Mouse (Mus musculus): ENCODE measurements around the gene Mfsd7a. TPM values are rescaled to one million over a fixed set of nuclear protein-coding genes. Genes with fewer than 3 reads are reported as not detected.

Gene Mfsd7a
- polyA plus RNA-seq, 1 experiment from 2014 or later: 0.65 TPM

- Histone ChIP-seq H3K4me2 (replicated peaks) (peak within 1 kb of the TSS; percentile 88), H3K4me1 (peaks cover 27% of the 10 kb centered on the region), H3K36me3 (no peaks in the 10 kb centered on the region), H3K27ac (replicated peaks) (peak within 1 kb of the TSS; percentile 78), H3K27me3 (peaks cover 13% of the 10 kb centered on the region; the same call in 1 of the 2 replicates), H3K9ac (peak within 1 kb of the TSS; percentile 99), H3K4me3 (replicated peaks) (peak within 1 kb of the TSS; percentile 89), H3K9me3 (replicated peaks) (no peaks in the 10 kb centered on the region)
- WGBS: 0% methylated on average over 52 of the region's 62 CpGs
- peak; percentile 99 for ATAC-seq (ENCODE audit: insufficient number of reproducible peaks, low FRiP score, low TSS enrichment, low read depth)
Measured at GRCm38 (mm10) chr5:108461082-108462065, 12.7 kb upstream of the Mfsd7a start, which contains the start of gene Pcgf3. TSS of gene Pcgf3 (plus strand) at chr5:108461232.

GRCm38 (mm10) chr5:108460461-108460860, 11.8 kb upstream of the Mfsd7a start:
- Histone ChIP-seq H3K4me3 (replicated peaks) (peak overlapping the region; percentile 89), H3K4me2 (replicated peaks) (peak overlapping the region; percentile 88), H3K4me1 (peaks cover 27% of the 10 kb centered on the region), H3K27ac (replicated peaks) (no peak overlapping the region), H3K27me3 (peaks cover 13% of the 10 kb centered on the region; the same call in 1 of the 2 replicates), H3K9me3 (replicated peaks) (no peaks in the 10 kb centered on the region), H3K9ac (no peak overlapping the region), H3K36me3 (no peaks in the 10 kb centered on the region)
- ATAC-seq (ENCODE audit: insufficient number of reproducible peaks, low FRiP score, low TSS enrichment, low read depth): no peak
- WGBS: 42% methylated on average over 6 of the region's 6 CpGs

GRCm38 (mm10) chr5:108458706-108459105, 10.0 kb upstream of the Mfsd7a start:
- Histone ChIP-seq H3K36me3 (no peaks in the 10 kb centered on the region), H3K9me3 (replicated peaks) (no peaks in the 10 kb centered on the region), H3K4me3 (replicated peaks) (no peak overlapping the region), H3K27me3 (peaks cover 13% of the 10 kb centered on the region; the same call in 1 of the 2 replicates), H3K4me2 (replicated peaks) (no peak overlapping the region), H3K9ac (no peak overlapping the region), H3K4me1 (peaks cover 22% of the 10 kb centered on the region), H3K27ac (replicated peaks) (no peak overlapping the region)
- ATAC-seq (ENCODE audit: insufficient number of reproducible peaks, low FRiP score, low TSS enrichment, low read depth): no peak
- WGBS: 67% methylated on average over 2 of the region's 2 CpGs

- Histone ChIP-seq H3K27me3 (peaks cover 13% of the 10 kb centered on the region; the same call in 1 of the 2 replicates), H3K27ac (replicated peaks) (no peak overlapping the region), H3K4me1 (peaks cover 6% of the 10 kb centered on the region), H3K9me3 (replicated peaks) (no peaks in the 10 kb centered on the region), H3K36me3 (no peaks in the 10 kb centered on the region), H3K9ac (no peak overlapping the region), H3K4me3 (replicated peaks) (no peak overlapping the region), H3K4me2 (replicated peaks) (no peak overlapping the region)
- no peak for ATAC-seq (ENCODE audit: insufficient number of reproducible peaks, low FRiP score, low TSS enrichment, low read depth)
- 40% methylated on average over 3 of the region's 3 CpGs for WGBS
Measured at GRCm38 (mm10) chr5:108454094-108454493, 5.4 kb upstream of the Mfsd7a start.

- Histone ChIP-seq H3K4me3 (replicated peaks) (no peak overlapping the region), H3K9me3 (replicated peaks) (no peaks in the 10 kb centered on the region), H3K27me3 (0 out of 2 replicates have a peak, but pooled peaks cover 6% of the 10 kb centered on the region), H3K27ac (replicated peaks) (no peak overlapping the region), H3K36me3 (no peaks in the 10 kb centered on the region), H3K4me2 (replicated peaks) (no peak overlapping the region), H3K9ac (no peak overlapping the region), H3K4me1 (peaks cover 11% of the 10 kb centered on the region)
- ATAC-seq (ENCODE audit: insufficient number of reproducible peaks, low FRiP score, low TSS enrichment, low read depth): no peak
- WGBS: 94% methylated on average over 1 of the region's 1 CpGs
Measured at GRCm38 (mm10) chr5:108452422-108452821, 3.7 kb upstream of the Mfsd7a start.

GRCm38 (mm10) chr5:108451611-108452010, 2.9 kb upstream of the Mfsd7a start:
- no peak overlapping the region for H3K27ac ChIP-seq (replicated peaks)
- no peak for ATAC-seq (ENCODE audit: insufficient number of reproducible peaks, low FRiP score, low TSS enrichment, low read depth)
- WGBS: 89% methylated on average over 1 of the region's 1 CpGs

GRCm38 (mm10) chr5:108450837-108451540, 2.3 kb upstream of the Mfsd7a start:
- Histone ChIP-seq H3K27ac (replicated peaks) (no peak overlapping the region), H3K27me3 (peaks cover 9% of the 10 kb centered on the region; the same call in 1 of the 2 replicates), H3K9me3 (replicated peaks) (no peaks in the 10 kb centered on the region), H3K36me3 (no peaks in the 10 kb centered on the region), H3K4me3 (replicated peaks) (no peak overlapping the region), H3K4me2 (replicated peaks) (no peak overlapping the region), H3K9ac (no peak overlapping the region), H3K4me1 (peaks cover 11% of the 10 kb centered on the region)
- 74% methylated on average over 8 of the region's 8 CpGs for WGBS
- no peak for ATAC-seq (ENCODE audit: insufficient number of reproducible peaks, low FRiP score, low TSS enrichment, low read depth)

More at GRCm38 (mm10) chr5:108451611-108452010, 2.9 kb upstream of the Mfsd7a start:
- H3K36me3 ChIP-seq: no peaks in the 10 kb centered on the region
- H3K4me3 ChIP-seq (replicated peaks): no peak overlapping the region
- H3K4me2 ChIP-seq (replicated peaks): no peak overlapping the region
- no peaks in the 10 kb centered on the region for H3K9me3 ChIP-seq (replicated peaks)
- H3K4me1 ChIP-seq: peaks cover 11% of the 10 kb centered on the region
- no peak overlapping the region for H3K9ac ChIP-seq
- 0 out of 2 replicates have a peak, but pooled peaks cover 6% of the 10 kb centered on the region for H3K27me3 ChIP-seq

- H3K27ac ChIP-seq (replicated peaks): no peak overlapping the region
- no peaks in the 10 kb centered on the region for H3K36me3 ChIP-seq
- H3K4me1 ChIP-seq: peaks cover 11% of the 10 kb centered on the region
- H3K4me2 ChIP-seq (replicated peaks): 0 out of 2 replicates have a peak overlapping the region, but pooled peaks have one; percentile 60
- no peak for ATAC-seq (ENCODE audit: insufficient number of reproducible peaks, low FRiP score, low TSS enrichment, low read depth)
- no peaks in the 10 kb centered on the region for H3K9me3 ChIP-seq (replicated peaks)
- no peak overlapping the region for H3K4me3 ChIP-seq (replicated peaks)
- peaks cover 9% of the 10 kb centered on the region; the same call in 1 of the 2 replicates for H3K27me3 ChIP-seq
- H3K9ac ChIP-seq: no peak overlapping the region
- WGBS: 79% methylated on average over 7 of the region's 7 CpGs
Measured at GRCm38 (mm10) chr5:108447857-108448256, 834 bp downstream of the Mfsd7a start.

- Histone ChIP-seq H3K27ac (replicated peaks) (no peak overlapping the region), H3K27me3 (peaks cover 9% of the 10 kb centered on the region; the same call in 1 of the 2 replicates), H3K9ac (no peak overlapping the region), H3K9me3 (replicated peaks) (no peaks in the 10 kb centered on the region), H3K36me3 (no peaks in the 10 kb centered on the region), H3K4me3 (replicated peaks) (no peak overlapping the region), H3K4me2 (replicated peaks) (no peak overlapping the region), H3K4me1 (peaks cover 11% of the 10 kb centered on the region)
- 81% methylated on average over 3 of the region's 3 CpGs for WGBS
- no peak for ATAC-seq (ENCODE audit: insufficient number of reproducible peaks, low FRiP score, low TSS enrichment, low read depth)
Measured at GRCm38 (mm10) chr5:108446973-108447372, 1.7 kb downstream of the Mfsd7a start.

GRCm38 (mm10) chr5:108436101-108436500, 12.6 kb downstream of the Mfsd7a start:
- Histone ChIP-seq H3K4me1 (peaks cover 16% of the 10 kb centered on the region), H3K27ac (replicated peaks) (no peak overlapping the region), H3K9me3 (replicated peaks) (no peaks in the 10 kb centered on the region), H3K27me3 (no peaks in the 10 kb centered on the region), H3K4me3 (replicated peaks) (no peak overlapping the region), H3K4me2 (replicated peaks) (no peak overlapping the region), H3K9ac (no peak overlapping the region), H3K36me3 (peaks cover 14% of the 10 kb centered on the region)
- no peak for ATAC-seq (ENCODE audit: insufficient number of reproducible peaks, low FRiP score, low TSS enrichment, low read depth)
- 67% methylated on average over 2 of the region's 2 CpGs for WGBS
